Mouse (Mus musculus) MEL (cell line): ENCODE results near the gene Nkd2. TPM values are rescaled to one million over a fixed set of nuclear protein-coding genes. Genes with fewer than 3 reads are reported as not detected.

ENCODE experiments used
- DNase-seq: peaks from one replicate; pipeline ENCODE4 v3.0.0; 2011; ENCODE audit warnings: low read depth, low spot score
- H3K27ac ChIP-seq: 2 replicates; pipeline ENCODE4 v1.5.1; 2012; ENCODE audit warnings: low read depth, mild to moderate bottlenecking, control low read depth, low read length, moderate library complexity; ENCODE audit not compliant: control insufficient read depth
- H3K27me3 ChIP-seq, 2 experiments: fragments of 150-350 bp in 1 of 2; sonication (generic) in 1 of 2; 2 replicates each; pipeline ENCODE4 v1.6.1; 2012; ENCODE audit warnings: low read length in 2 of 2, mild to moderate bottlenecking in 2 of 2, improper control_type of control experiment in 1 of 2, moderate library complexity in 1 of 2; ENCODE audit not compliant: insufficient read depth in 2 of 2, control insufficient read depth in 1 of 2
- H3K36me3 ChIP-seq, 2 experiments: 2 replicates each; pipeline ENCODE4 v1.6.1; 2012 to 2014; ENCODE audit warnings: low read length in 2 of 2, improper control_type of control experiment in 1 of 2, inconsistent platforms in 1 of 2, mild to moderate bottlenecking in 1 of 2; ENCODE audit not compliant: insufficient read depth in 2 of 2, control insufficient read depth in 1 of 2
- H3K4me1 ChIP-seq, 2 experiments: fragments of 150-350 bp in 1 of 2; sonication (generic) in 1 of 2; 2 replicates each; pipeline ENCODE4 v1.6.1; 2012; ENCODE audit warnings: low read length in 2 of 2, improper control_type of control experiment in 1 of 2, mild to moderate bottlenecking in 1 of 2; ENCODE audit not compliant: insufficient read depth in 2 of 2, control insufficient read depth in 1 of 2
- H3K4me3 ChIP-seq, 2 experiments: fragments of 150-350 bp in 1 of 2; sonication (generic) in 1 of 2; 2 replicates each; pipeline ENCODE4 v1.5.1; 2012; ENCODE audit warnings: low read depth in 2 of 2, low read length in 2 of 2, mild to moderate bottlenecking in 2 of 2, moderate library complexity in 2 of 2, control low read depth in 1 of 2, improper control_type of control experiment in 1 of 2; ENCODE audit not compliant: control insufficient read depth in 1 of 2, insufficient read depth in 1 of 2
- H3K79me2 ChIP-seq: 2 replicates; pipeline ENCODE4 v1.6.1; 2012; ENCODE audit warnings: mild to moderate bottlenecking, low read length, moderate library complexity; ENCODE audit not compliant: control insufficient read depth, poor library complexity, insufficient read depth
- H3K9ac ChIP-seq: 2 replicates; pipeline ENCODE4 v1.6.1; 2012; ENCODE audit warnings: low read depth, mild to moderate bottlenecking, control low read depth, low read length, moderate library complexity; ENCODE audit not compliant: control insufficient read depth, poor library complexity, severe bottlenecking
- H3K9me3 ChIP-seq: fragments of 150-350 bp; sonication (generic); replicated peaks from 2 replicates; pipeline ENCODE4 v1.6.1; 2012; ENCODE audit warnings: mild to moderate bottlenecking, low read length, improper control_type of control experiment, moderate library complexity; ENCODE audit not compliant: insufficient read depth
- CHD1 ChIP-seq: IDR thresholded peaks from 2 replicates; pipeline ENCODE4 v1.6.1; 2012; ENCODE audit warnings: low read depth, mild to moderate bottlenecking, inconsistent platforms, low read length, improper control_type of control experiment
- CHD2 ChIP-seq: IDR thresholded peaks from 2 replicates; pipeline ENCODE4 v1.6.1; 2011; ENCODE audit warnings: low read length, improper control_type of control experiment
- CTCF ChIP-seq, 3 experiments: IDR thresholded peaks in 2 of 3; conservative IDR thresholded peaks in 1 of 3; 2 replicates each; pipeline ENCODE4 v1.5.1; 2011 to 2012; ENCODE audit warnings: low read length in 3 of 3, low read depth in 2 of 3, mild to moderate bottlenecking in 2 of 3, improper control_type of control experiment in 1 of 3, inconsistent platforms in 1 of 3, mixed read lengths in 1 of 3, moderate library complexity in 1 of 3; ENCODE audit not compliant: control insufficient read depth in 1 of 3, insufficient read depth in 1 of 3, poor library complexity in 1 of 3, severe bottlenecking in 1 of 3
- E2F4 ChIP-seq: IDR thresholded peaks from 2 replicates; pipeline ENCODE4 v1.6.1; 2011; ENCODE audit warnings: low read depth, low read length, improper control_type of control experiment, borderline replicate concordance
- ELF1 ChIP-seq: IDR thresholded peaks from 2 replicates; pipeline ENCODE4 v1.6.1; 2014; ENCODE audit warnings: low read depth, mild to moderate bottlenecking, inconsistent platforms, low read length, improper control_type of control experiment, moderate library complexity
- HCFC1 ChIP-seq: IDR thresholded peaks from 2 replicates; pipeline ENCODE4 v1.6.1; 2012; ENCODE audit warnings: low read depth, mild to moderate bottlenecking, inconsistent platforms, low read length, improper control_type of control experiment, moderate library complexity
- MAZ ChIP-seq: IDR thresholded peaks from 2 replicates; pipeline ENCODE4 v1.6.1; 2012; ENCODE audit warnings: low read depth, mild to moderate bottlenecking, inconsistent platforms, low read length, improper control_type of control experiment
- MYC ChIP-seq: IDR thresholded peaks from 2 replicates; pipeline ENCODE4 v1.6.1; 2011; ENCODE audit warnings: low read depth, mild to moderate bottlenecking, low read length, improper control_type of control experiment, moderate library complexity
- NRF1 ChIP-seq: IDR thresholded peaks from 2 replicates; pipeline ENCODE4 v1.6.1; 2014; ENCODE audit warnings: low read depth, mild to moderate bottlenecking, inconsistent platforms, low read length, improper control_type of control experiment, moderate library complexity; ENCODE audit not compliant: poor library complexity, insufficient read depth, severe bottlenecking
- POLR2A ChIP-seq, 2 experiments: IDR thresholded peaks; 2 replicates each; pipeline ENCODE4 v1.6.1; 2011 to 2012; ENCODE audit warnings: low read length in 2 of 2, mild to moderate bottlenecking in 2 of 2, control low read depth in 1 of 2, improper control_type of control experiment in 1 of 2, low read depth in 1 of 2, moderate library complexity in 1 of 2; ENCODE audit not compliant: control insufficient read depth in 1 of 2, insufficient read depth in 1 of 2, poor library complexity in 1 of 2
- POLR2AphosphoS5 ChIP-seq: IDR thresholded peaks from 2 replicates; pipeline ENCODE4 v1.6.1; 2012; ENCODE audit warnings: low read depth, borderline replicate concordance, mild to moderate bottlenecking, inconsistent platforms, low read length, moderate library complexity, mixed read lengths
- RAD21 ChIP-seq: IDR thresholded peaks from 2 replicates; pipeline ENCODE4 v1.6.1; 2011; ENCODE audit warnings: mild to moderate bottlenecking, low read depth, low read length, improper control_type of control experiment
- SMC3 ChIP-seq: IDR thresholded peaks from 2 replicates; pipeline ENCODE4 v1.6.1; 2011; ENCODE audit warnings: low read depth, low read length, improper control_type of control experiment
- USF2 ChIP-seq, 2 experiments: IDR thresholded peaks; 2 replicates each; pipeline ENCODE4 v1.6.1; 2011 to 2012; ENCODE audit warnings: improper control_type of control experiment in 2 of 2, low read length in 2 of 2, borderline replicate concordance in 1 of 2, inconsistent platforms in 1 of 2, low read depth in 1 of 2, mild to moderate bottlenecking in 1 of 2; ENCODE audit not compliant: insufficient read depth in 1 of 2
- ZKSCAN1 ChIP-seq: IDR thresholded peaks from 2 replicates; pipeline ENCODE4 v1.6.1; 2012; ENCODE audit warnings: low read depth, mild to moderate bottlenecking, inconsistent platforms, low read length, improper control_type of control experiment, moderate library complexity
- ZMIZ1 ChIP-seq: IDR thresholded peaks from 2 replicates; pipeline ENCODE4 v1.6.1; 2012; ENCODE audit warnings: low read depth, mild to moderate bottlenecking, inconsistent platforms, low read length, improper control_type of control experiment, moderate library complexity
- ZNF384 ChIP-seq: IDR thresholded peaks from 2 replicates; pipeline ENCODE4 v1.6.1; 2012; ENCODE audit warnings: low read depth, mild to moderate bottlenecking, inconsistent platforms, low read length, improper control_type of control experiment
- polyA plus RNA-seq, 2 experiments: library from polyadenylated mRNA; stranded (reverse) in 1 of 2; unstranded in 1 of 2; fragments of >175 nt in 1 of 2; fragments of >200 nt in 1 of 2; gene quantifications; 2 replicates each; pipeline versions ENCODE4 v1.2.1 to v1.2.4; 2012; ENCODE audit warnings: low replicate concordance in 2 of 2, low read depth in 1 of 2; ENCODE audit not compliant: insufficient read length in 2 of 2, insufficient read depth in 1 of 2, missing spikeins in 1 of 2
- total RNA-seq: library from RNA; depleted of rRNA; stranded (reverse); fragments of 300-350 nt; gene quantifications from 2 replicates; pipeline ENCODE4 v1.2.3, GENCODE M21; 2012

The Nkd2 gene
- total and polyA plus RNA-seq, 3 experiments, result not detected

- Histone ChIP-seq H3K9ac (no peak overlapping the region), H3K4me1 (no peaks in the 10 kb centered on the region), H3K9me3 (no peaks in the 10 kb centered on the region), H3K36me3 (no peaks in the 10 kb centered on the region), H3K27ac (no peak overlapping the region), H3K79me2 (no peaks in the 10 kb centered on the region)
- DNase-seq, result peak; percentile 51
- TF ChIP-seq USF2 (IDR thresholded peaks at IDR 0.05; ENCODE audit: borderline replicate concordance in 1 of 2, insufficient read depth in 1 of 2, low read depth in 1 of 2, low read length in 2 of 2), result no peak
- TF ChIP-seq RAD21, result peak; percentile 19
- TF ChIP-seq CHD2, result no peak
- no peak for TF ChIP-seq ZKSCAN1
- TF ChIP-seq ELF1, result no peak
- no peak for TF ChIP-seq NRF1
- TF ChIP-seq CTCF (IDR thresholded peaks at IDR 0.05 in 2 of 3, conservative IDR thresholded peaks at IDR 0.05 in 1 of 3; ENCODE audit: control insufficient read depth in 1 of 3, insufficient read depth in 1 of 3, low read depth in 2 of 3, low read length in 3 of 3, poor library complexity in 1 of 3, severe bottlenecking in 1 of 3), result peak; percentile 73 to 89 (median 83)
- TF ChIP-seq MAZ, result no peak
- TF ChIP-seq SMC3, result 0 out of 2 replicates have a peak, but pooled peaks have one; percentile 6
- TF ChIP-seq, all 39 proteins: peak for 3
- no peak overlapping the region for H3K4me3 ChIP-seq
- peaks cover 0 to 2% of the 10 kb centered on the region in 2 experiments; a peak in 2 of 4 replicates for H3K27me3 ChIP-seq
Measured at GRCm38 (mm10) chr13:73879824-73880223, 32.4 kb upstream of the Nkd2 start.

GRCm38 (mm10) chr13:73872159-73872558 lies 24.7 kb upstream of the Nkd2 start:
- Histone ChIP-seq H3K9ac (no peak overlapping the region), H3K27me3 (peaks cover 6% of the 10 kb centered on the region in 2 experiments; a peak in 3 of 4 replicates), H3K79me2 (no peaks in the 10 kb centered on the region), H3K4me1 (no peaks in the 10 kb centered on the region), H3K4me3 (no peak overlapping the region), H3K27ac (no peak overlapping the region), H3K36me3 (no peaks in the 10 kb centered on the region), H3K9me3 (no peaks in the 10 kb centered on the region)
- TF ChIP-seq E2F4 (no peak), CHD1 (no peak), CTCF (IDR thresholded peaks at IDR 0.05 in 2 of 3, conservative IDR thresholded peaks at IDR 0.05 in 1 of 3; ENCODE audit: control insufficient read depth in 1 of 3, insufficient read depth in 1 of 3, low read depth in 2 of 3, low read length in 3 of 3, poor library complexity in 1 of 3, severe bottlenecking in 1 of 3) (no peak), POLR2AphosphoS5 (no peak), HCFC1 (no peak), ZMIZ1 (no peak), CHD2 (no peak), NRF1 (no peak), SMC3 (no peak), MYC (no peak), USF2 (IDR thresholded peaks at IDR 0.05; ENCODE audit: borderline replicate concordance in 1 of 2, insufficient read depth in 1 of 2, low read depth in 1 of 2, low read length in 2 of 2) (no peak), ZNF384 (no peak), ZKSCAN1 (no peak), POLR2A (IDR thresholded peaks at IDR 0.05; ENCODE audit: control insufficient read depth in 1 of 2, insufficient read depth in 1 of 2, low read depth in 1 of 2, low read length in 2 of 2, poor library complexity in 1 of 2) (no peak)
- DNase-seq, result no peak
